Mouse (Mus musculus) small intestine, adult 2 months (tissue): ENCODE measurements around the gene Arid3b.

Experiments used
- CTCF ChIP-seq: fragments of 200-500 bp; IDR thresholded peaks from 2 replicates; pipeline ENCODE4 v1.5.1; 2012; ENCODE audit warnings: low read depth, mild to moderate bottlenecking, control low read depth, inconsistent platforms, low read length, moderate library complexity, mixed read lengths; ENCODE audit not compliant: insufficient replicate concordance, insufficient read length; ENCODE audit errors: extremely low read depth
- POLR2A ChIP-seq: fragments of 200-500 bp; IDR thresholded peaks from 2 replicates; pipeline ENCODE4 v1.6.1; 2012; ENCODE audit warnings: low read depth, mild to moderate bottlenecking, control low read depth, inconsistent platforms, low read length, moderate library complexity

GRCm38 (mm10) chr9:57764147-57764973 lies 72.2 kb downstream of the Arid3b start:
- no peak for TF ChIP-seq CTCF
- TF ChIP-seq POLR2A, result no peak
